Mouse (Mus musculus) liver, postnatal 0 days (tissue): ENCODE measurements at regions not wholly inside any gene's neighbourhood (a gene's known extent, or its start where the extent isn't known, plus 50 kb on each side); places are given as distances from the start of the nearest gene placed in this dataset.
A peak's percentile ranks its signal among the peaks of the same experiment; 100 is the strongest.

Experiments used
- ATAC-seq: fragments of 200-750 bp; cut with Nextera tagmentation; 2 replicates; pipeline ENCODE4 v1.8.0; 2017; ENCODE audit warnings: mild to moderate bottlenecking, moderate library complexity
- DNase-seq: peaks from one replicate; pipeline ENCODE4 v3.0.0-alpha.2; 2016
- H3K27ac ChIP-seq: fragments of 300-500 bp; sonication (generic); 2 replicates; pipeline ENCODE4 v1.5.1; 2014; ENCODE audit warnings: antibody characterized with exemption, moderate library complexity, mild to moderate bottlenecking, low read depth
- H3K27me3 ChIP-seq: fragments of 300-500 bp; sonication (generic); 2 replicates; pipeline ENCODE4 v1.6.1; 2014; ENCODE audit warnings: low read length, control low read depth, mixed read lengths; ENCODE audit not compliant: insufficient read depth
- H3K36me3 ChIP-seq: fragments of 300-500 bp; sonication (generic); replicated peaks from 2 replicates; pipeline ENCODE4 v1.6.1; 2014; ENCODE audit warnings: mild to moderate bottlenecking, control low read depth, low read length, moderate library complexity, mixed read lengths; ENCODE audit not compliant: insufficient read depth
- H3K4me1 ChIP-seq: fragments of 300-500 bp; sonication (generic); 2 replicates; pipeline ENCODE4 v1.6.1; 2014; ENCODE audit warnings: antibody characterized with exemption, mild to moderate bottlenecking, control low read depth; ENCODE audit not compliant: insufficient read depth
- H3K4me2 ChIP-seq: fragments of 300-500 bp; sonication (generic); 2 replicates; pipeline ENCODE4 v1.6.1; 2014; ENCODE audit warnings: low read depth, mild to moderate bottlenecking, low read length, moderate library complexity, mixed read lengths
- H3K4me3 ChIP-seq: fragments of 300-500 bp; sonication (generic); 2 replicates; pipeline ENCODE4 v1.5.1; 2014; ENCODE audit warnings: low read depth, low read length
- H3K9ac ChIP-seq: fragments of 300-500 bp; sonication (generic); replicated peaks from 2 replicates; pipeline ENCODE4 v1.6.1; 2014; ENCODE audit warnings: mild to moderate bottlenecking, moderate library complexity
- H3K9me3 ChIP-seq: fragments of 300-500 bp; sonication (generic); 2 replicates; pipeline ENCODE4 v1.6.1; 2016; ENCODE audit warnings: mild to moderate bottlenecking, control low read depth, low read length, mixed read lengths
- CTCF ChIP-seq: sonication (generic); IDR thresholded peaks from 2 replicates; pipeline ENCODE4 v1.5.1; 2016; ENCODE audit warnings: antibody characterized with exemption, low read depth
- EP300 ChIP-seq: IDR thresholded peaks from 2 replicates; pipeline ENCODE4 v1.6.1; 2016; ENCODE audit warnings: antibody characterized with exemption, low read depth, mild to moderate bottlenecking
- WGBS: fragments of 180-500 bp; shearing (Covaris S2); extraction: QIAGEN DNeasy Blood & Tissue Kit; methylation state at CpG from one replicate; pipeline ENCODE4 v1.1.7; 2014; ENCODE audit not compliant: insufficient replicate concordance; 5-methylcytosine and 5-hydroxymethylcytosine counted together

DNA sequence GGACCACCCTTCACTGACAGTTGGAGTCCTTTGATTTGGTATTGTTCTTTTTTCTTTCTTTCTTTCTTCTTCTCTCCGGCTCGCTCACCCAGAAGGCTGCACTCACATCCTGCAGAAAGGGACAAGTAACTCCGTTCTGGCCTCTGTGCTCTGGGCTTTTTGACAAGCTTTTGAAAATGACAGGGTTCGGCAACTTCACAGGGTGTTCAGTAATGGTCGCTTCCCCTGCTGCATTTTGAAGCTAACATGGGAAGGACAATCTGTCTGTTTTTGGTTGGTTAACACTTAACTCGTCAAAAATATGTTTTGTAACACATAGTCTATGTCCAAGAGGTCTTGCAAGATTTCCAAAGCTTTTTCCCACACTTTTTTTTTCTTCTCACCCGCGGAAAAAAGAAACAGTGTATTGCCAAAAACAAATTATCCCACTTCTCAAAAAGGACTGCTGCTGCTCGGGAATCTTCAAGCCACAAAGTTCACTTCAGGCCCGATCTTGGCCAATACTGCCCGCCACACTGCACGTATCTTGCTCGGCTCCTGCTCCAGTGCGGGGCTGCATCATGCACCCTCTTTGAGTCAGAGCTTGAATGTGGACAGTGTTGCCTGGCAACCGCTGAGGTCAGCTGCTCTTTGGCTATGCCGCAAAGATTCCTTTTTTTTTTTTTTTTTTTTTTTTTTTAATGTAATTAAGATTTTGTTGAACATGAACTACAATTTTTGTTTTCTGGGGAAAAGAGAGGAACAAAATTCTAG lies 209.4 kb upstream of the Inhba start:
- no peak overlapping the region for H3K27ac ChIP-seq
- H3K4me2 ChIP-seq: no peak overlapping the region
- H3K27me3 ChIP-seq: no peaks in the 10 kb centered on the region
- TF ChIP-seq CTCF: no peak
- H3K36me3 ChIP-seq: no peaks in the 10 kb centered on the region
- 66% methylated on average over 16 of the region's 16 CpGs for WGBS
- ATAC-seq: no peak
- H3K4me3 ChIP-seq: no peak overlapping the region
- H3K9me3 ChIP-seq: no peaks in the 10 kb centered on the region
- H3K9ac ChIP-seq: no peak overlapping the region
- no peaks in the 10 kb centered on the region for H3K4me1 ChIP-seq
- no peak for DNase-seq

DNA sequence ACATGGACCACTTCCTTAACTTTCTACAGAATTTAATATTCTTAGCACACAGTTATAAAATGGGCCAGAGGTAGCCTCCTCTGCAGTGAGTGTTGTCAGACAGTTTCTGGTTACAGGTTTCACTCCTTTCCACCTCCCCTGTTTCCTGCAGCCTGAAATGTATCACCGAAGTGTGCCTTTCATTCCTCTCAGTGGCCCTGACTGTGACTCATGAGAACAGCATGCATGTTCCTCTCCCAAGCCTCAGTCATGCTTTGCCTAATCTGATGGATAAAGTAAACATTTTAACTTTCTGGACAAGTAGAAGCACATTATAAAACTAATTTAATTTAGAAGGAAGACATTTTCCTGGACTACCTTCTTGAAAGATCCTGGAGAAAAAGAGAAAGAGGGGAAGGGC lies 207.7 kb upstream of the Inhba start:
- Histone ChIP-seq H3K4me2 (no peak overlapping the region), H3K9ac (no peak overlapping the region), H3K4me3 (no peak overlapping the region), H3K27me3 (no peaks in the 10 kb centered on the region), H3K9me3 (no peaks in the 10 kb centered on the region), H3K4me1 (no peaks in the 10 kb centered on the region), H3K27ac (no peak overlapping the region), H3K36me3 (no peaks in the 10 kb centered on the region)
- DNase-seq: no peak
- TF ChIP-seq CTCF (no peak), EP300 (no peak)
- ATAC-seq: no peak
- 47% methylated on average over 1 of the region's 1 CpGs for WGBS

DNA sequence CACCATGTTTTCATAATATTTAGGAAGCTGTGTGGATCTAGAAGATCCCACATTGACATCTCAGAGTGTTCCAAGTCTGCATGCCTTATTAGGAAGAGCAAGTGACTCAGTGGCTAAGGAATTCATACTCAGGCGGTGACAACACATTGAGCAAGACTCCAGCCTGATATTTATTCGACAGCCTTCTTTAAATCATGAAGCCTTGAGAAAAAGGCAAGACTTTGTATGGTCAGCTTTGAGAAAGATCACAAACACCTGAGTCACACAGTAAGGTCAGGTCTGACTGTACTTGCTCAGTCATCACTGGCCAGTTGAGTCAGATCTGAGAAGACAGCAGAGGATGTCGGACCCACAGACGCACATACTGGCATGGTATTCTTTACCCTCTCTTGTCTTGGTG lies 204.7 kb upstream of the Inhba start:
- Histone ChIP-seq H3K4me1 (no peaks in the 10 kb centered on the region), H3K9me3 (no peaks in the 10 kb centered on the region), H3K27ac (no peak overlapping the region), H3K4me3 (no peak overlapping the region), H3K27me3 (no peaks in the 10 kb centered on the region), H3K36me3 (no peaks in the 10 kb centered on the region), H3K4me2 (no peak overlapping the region), H3K9ac (no peak overlapping the region)
- DNase-seq (no peak), ATAC-seq (no peak)
- WGBS: 74% methylated on average over 4 of the region's 4 CpGs
- TF ChIP-seq CTCF (no peak), EP300 (no peak)

DNA sequence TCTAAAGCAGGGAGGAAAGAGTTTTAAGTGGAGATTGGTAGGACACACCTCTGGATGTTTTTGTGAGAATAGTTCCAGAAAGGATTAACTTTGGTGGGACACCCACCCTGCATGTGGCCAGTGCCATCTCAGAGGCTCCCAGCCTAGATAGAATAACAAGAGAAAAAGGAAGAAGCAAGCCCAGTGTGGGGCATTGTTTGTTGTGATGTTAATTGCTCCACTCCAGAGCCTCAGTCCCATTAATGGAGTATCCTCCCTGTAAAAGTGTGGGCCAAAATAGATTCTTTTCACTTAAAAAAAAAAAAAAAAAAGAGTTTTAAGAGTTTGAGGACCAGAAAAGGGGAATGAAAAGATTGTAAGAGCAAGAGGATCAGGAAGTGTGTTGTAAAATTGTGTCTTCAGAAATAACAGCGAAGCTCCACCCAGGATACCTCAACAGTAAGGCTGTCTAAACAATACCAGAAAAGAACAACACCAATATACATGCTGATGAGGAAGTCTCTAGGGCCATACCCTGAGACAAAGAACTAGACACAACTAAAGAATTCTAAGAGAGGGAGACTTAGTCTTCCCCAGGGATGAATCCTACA lies 189.3 kb upstream of the Inhba start:
- 40% methylated on average over 1 of the region's 1 CpGs for whole genome bisulfite sequencing
- ATAC-seq: no peak

DNA sequence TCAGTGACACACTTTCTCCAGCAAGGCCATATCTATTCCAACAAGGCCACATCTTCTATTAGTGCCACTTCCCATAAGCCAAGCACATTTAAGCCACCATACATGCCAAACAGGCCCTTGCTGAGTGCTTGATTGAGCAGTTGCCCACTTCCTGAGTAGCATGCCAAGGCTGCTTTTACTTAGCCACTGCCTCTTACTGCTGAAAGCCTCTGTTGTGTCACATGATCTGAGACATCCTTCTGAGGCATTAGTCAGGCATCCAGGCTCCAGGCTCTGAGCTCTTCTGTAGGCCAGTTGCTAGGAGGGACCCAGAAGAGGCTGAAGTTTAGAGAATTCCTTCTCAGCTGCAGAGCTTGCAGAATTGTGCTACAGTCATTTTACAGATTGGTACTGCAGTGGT lies 165.8 kb upstream of the Inhba start:
- ATAC-seq (no peak), DNase-seq (no peak)
- TF ChIP-seq EP300 (no peak), CTCF (no peak)
- Histone ChIP-seq H3K9ac (no peak overlapping the region), H3K4me3 (no peak overlapping the region), H3K36me3 (no peaks in the 10 kb centered on the region), H3K27ac (peak overlapping the region; percentile 22; the same call in 1 of the 2 replicates), H3K4me1 (no peaks in the 10 kb centered on the region; the same call in none of the 2 replicates), H3K4me2 (no peak overlapping the region), H3K9me3 (no peaks in the 10 kb centered on the region), H3K27me3 (no peaks in the 10 kb centered on the region)

More for the DNA sequence above, 189.3 kb upstream of the Inhba start:
- H3K4me2 ChIP-seq: no peak overlapping the region
- no peak overlapping the region for H3K27ac ChIP-seq
- no peaks in the 10 kb centered on the region for H3K36me3 ChIP-seq
- H3K4me1 ChIP-seq: no peaks in the 10 kb centered on the region
- H3K9me3 ChIP-seq: no peaks in the 10 kb centered on the region
- no peaks in the 10 kb centered on the region for H3K27me3 ChIP-seq
- H3K9ac ChIP-seq: no peak overlapping the region
- no peak overlapping the region for H3K4me3 ChIP-seq
- TF ChIP-seq CTCF (no peak), EP300 (no peak)
- DNase-seq: no peak

DNA sequence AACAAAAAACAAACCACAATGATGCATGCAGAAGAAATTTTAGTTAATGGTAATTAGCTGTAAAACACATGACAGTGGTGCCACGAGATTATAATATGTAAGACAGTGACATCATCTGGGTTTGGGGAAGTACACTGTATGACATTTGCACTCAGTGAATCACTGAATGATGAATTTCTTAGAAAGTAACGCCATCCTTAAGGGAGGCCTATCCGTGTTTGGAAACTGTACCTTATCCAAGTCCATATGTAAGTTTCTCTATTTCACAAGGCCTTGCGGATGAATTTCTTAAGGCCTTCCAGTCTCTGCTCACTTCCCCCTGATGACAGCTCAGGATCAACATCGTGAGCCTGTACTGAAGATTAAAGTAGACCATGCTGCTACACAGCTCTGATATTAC lies 163.6 kb upstream of the Inhba start:
- DNase-seq: no peak

More for the DNA sequence above, 163.6 kb upstream of the Inhba start:
- Histone ChIP-seq H3K9me3 (no peaks in the 10 kb centered on the region), H3K4me1 (no peaks in the 10 kb centered on the region; the same call in none of the 2 replicates), H3K4me2 (no peak overlapping the region), H3K27ac (no peak overlapping the region), H3K36me3 (no peaks in the 10 kb centered on the region), H3K27me3 (no peaks in the 10 kb centered on the region), H3K4me3 (no peak overlapping the region), H3K9ac (no peak overlapping the region)
- 57% methylated on average over 5 of the region's 5 CpGs for WGBS
- TF ChIP-seq CTCF (no peak), EP300 (no peak)
- no peak for ATAC-seq
